Comparison of ENCODE assay signal across 8 mouse cellular contexts in genomic region chr9:105520776-105521552, GRCm38 (mm10). TPM values are rescaled to one million over a fixed set of nuclear protein-coding genes. Genes with fewer than 3 reads are reported as not detected.
DNase-seq lines count a peak whose midpoint lies in the region; ATAC-seq and TF ChIP-seq lines count a peak whose summit lies in the region.

No protein-coding gene starts in this region.

- H3K4me2 ChIP-seq in heart, embryonic 14.5 days (ENCODE audit: low read length), result peak overlapping the region; percentile 65
- peak overlapping the region; percentile 60 for H3K4me2 ChIP-seq in liver, embryonic 11.5 days

- H3K36me3 ChIP-seq in heart, embryonic 14.5 days (ENCODE audit: control insufficient read depth, insufficient read depth, low read length), result no peaks in the 10 kb centered on the region
- no peaks in the 10 kb centered on the region for H3K36me3 ChIP-seq in liver, embryonic 11.5 days (ENCODE audit: control insufficient read depth, insufficient read depth, low read length)
- no peaks in the 10 kb centered on the region for H3K36me3 ChIP-seq in small intestine, adult 2 months (ENCODE audit: control insufficient read depth, insufficient read depth, low read length)

- 7% methylated on average over 24 of the region's 24 CpGs for WGBS in heart, embryonic 14.5 days
- 27% methylated on average over 24 of the region's 24 CpGs for WGBS in liver, embryonic 11.5 days
- WGBS in small intestine, adult 2 months, result 8% methylated on average over 24 of the region's 24 CpGs

- no peak for ATAC-seq in cerebellum, adult (ENCODE audit: insufficient number of reproducible peaks, low FRiP score, low TSS enrichment)
- ATAC-seq in heart, embryonic 14.5 days (ENCODE audit: insufficient number of reproducible peaks, insufficient read depth, low FRiP score, low read depth), result peak; percentile 76
- peak; percentile 79 for ATAC-seq in liver, embryonic 11.5 days (replicated peaks; ENCODE audit: low FRiP score)

- TF ChIP-seq POLR2A in small intestine, adult 2 months (IDR thresholded peaks at IDR 0.05; ENCODE audit: low read depth, low read length), result no peak

- peak overlapping the region; percentile 81 to 94 for H3K27ac ChIP-seq in heart, embryonic 14.5 days (replicated peaks in 1 of 2; ENCODE audit: control insufficient read depth in 1 of 2, insufficient read depth in 1 of 2, low read depth in 2 of 2, low read length in 2 of 2)
- 0 out of 2 replicates have a peak overlapping the region, but pooled peaks have one; percentile 56 for H3K27ac ChIP-seq in liver, embryonic 11.5 days (ENCODE audit: low read depth, low read length)
- peak overlapping the region; percentile 68; the same call in 1 of the 2 replicates for H3K27ac ChIP-seq in small intestine, adult 2 months (ENCODE audit: insufficient read depth, low read depth, low read length)

- no peaks in the 10 kb centered on the region for H3K9me3 ChIP-seq in heart, embryonic 14.5 days (ENCODE audit: control insufficient read depth, low read length)
- H3K9me3 ChIP-seq in liver, embryonic 11.5 days (ENCODE audit: control insufficient read depth, low read length), result no peaks in the 10 kb centered on the region

- peak; percentile 11 to 14 for DNase-seq in cerebellum, postnatal 25 days
- DNase-seq in adrenal gland, postnatal 36 days, result peak; percentile 17 to 32
- DNase-seq in liver, embryonic 11.5 days (ENCODE audit: low spot score), result peak; percentile 43
- no peak for DNase-seq in frontal cortex, postnatal 36 days (ENCODE audit: low spot score in 2 of 2)
- no peak for DNase-seq in layer of hippocampus, postnatal 36 days

- peaks cover 4 to 14% of the 10 kb centered on the region in 2 experiments for H3K4me1 ChIP-seq in heart, embryonic 14.5 days (ENCODE audit: control insufficient read depth in 2 of 2, insufficient read depth in 2 of 2, low read length in 2 of 2)
- peaks cover 22% of the 10 kb centered on the region for H3K4me1 ChIP-seq in liver, embryonic 11.5 days (replicated peaks; ENCODE audit: control insufficient read depth, insufficient read depth, low read length)
- H3K4me1 ChIP-seq in small intestine, adult 2 months (ENCODE audit: control insufficient read depth, insufficient read depth, insufficient read length, low read length), result peaks cover 6% of the 10 kb centered on the region; the same call in 1 of the 2 replicates

- H3K9ac ChIP-seq in heart, embryonic 14.5 days (ENCODE audit: low read length), result peak overlapping the region; percentile 59
- H3K9ac ChIP-seq in liver, embryonic 11.5 days (ENCODE audit: low read depth, low read length), result no peak overlapping the region

- no peaks in the 10 kb centered on the region for H3K27me3 ChIP-seq in heart, embryonic 14.5 days (ENCODE audit: control insufficient read depth, insufficient read depth, low read length)
- H3K27me3 ChIP-seq in liver, embryonic 11.5 days (replicated peaks; ENCODE audit: control insufficient read depth, insufficient read depth, low read length), result no peaks in the 10 kb centered on the region
- no peaks in the 10 kb centered on the region for H3K27me3 ChIP-seq in small intestine, adult 2 months (ENCODE audit: control insufficient read depth, insufficient read depth, low read length)

- TF ChIP-seq CTCF in small intestine, adult 2 months (IDR thresholded peaks at IDR 0.05; ENCODE audit: extremely low read depth, insufficient read length, insufficient replicate concordance, low read depth, low read length), result no peak

- H3K4me3 ChIP-seq in heart, embryonic 14.5 days (ENCODE audit: control insufficient read depth in 1 of 2, insufficient read depth in 1 of 2, low read depth in 1 of 2, low read length in 2 of 2), result peak overlapping the region; percentile 47 to 70
- peak overlapping the region; percentile 25 for H3K4me3 ChIP-seq in liver, embryonic 11.5 days (ENCODE audit: low read depth, low read length)
- H3K4me3 ChIP-seq in small intestine, adult 2 months (ENCODE audit: low read depth, low read length), result peak overlapping the region; percentile 62

RNA-seq across cellular contexts. Expression of gene Atp2c1, which starts 6.2 kb away (rescaled TPM):
- total RNA-seq in adrenal gland, postnatal 36 days (2021), result 10 to 100 TPM; 70.5 to 89.1 TPM
- polyA plus RNA-seq in heart, embryonic 14.5 days (2014; fragmentation: Nextera tagmentation; extraction: Ambion mirVana), result 53.4 and 62.8 TPM in 2 replicates
- polyA plus RNA-seq in liver, embryonic 11.5 days (2014; fragmentation: Nextera tagmentation; extraction: Ambion mirVana), result 45.9 and 56.3 TPM in 2 replicates
- 22.5 and 34.1 TPM in 2 replicates for polyA plus RNA-seq in small intestine, adult 2 months (2012; rRNA removed)
- 100 to 1,000 TPM; 254 to 255 TPM for total RNA-seq in layer of hippocampus, postnatal 36 days (2021)

Comparison
In these comparisons a context has a peak if more than half of its experiments do, and no peak if none do; other contexts are left out.
1. DNase-seq: peak in cerebellum, postnatal 25 days (2 of 2), adrenal gland, postnatal 36 days (2 of 2) and liver, embryonic 11.5 days (single experiment); none in frontal cortex, postnatal 36 days (0 of 2) and layer of hippocampus, postnatal 36 days (0 of 2).
2. Peak in every context shown above with its lines, with median percentiles within 50 percentile points of each other: H3K27ac ChIP-seq and H3K4me3 ChIP-seq.